29 mouse cellular contexts compared by ENCODE assay signal in the genomic region with DNA sequence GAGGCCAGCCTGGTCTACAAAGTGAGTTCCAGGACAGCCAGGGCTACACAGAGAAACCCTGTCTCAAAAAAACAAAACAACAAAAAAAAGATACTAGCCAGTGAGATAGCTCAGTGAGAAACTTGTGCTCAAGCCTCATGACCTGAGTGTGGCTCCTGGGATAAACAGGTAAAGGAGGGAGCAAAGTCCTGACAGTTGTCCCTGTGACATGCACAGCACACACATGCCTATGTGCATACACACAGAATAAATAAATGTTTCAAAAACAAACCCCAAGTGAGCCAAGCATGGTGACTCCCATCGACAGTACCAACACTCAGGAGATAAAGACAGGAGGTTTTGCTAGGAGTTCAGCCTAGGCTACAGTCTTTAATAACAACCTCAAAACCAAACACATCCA. TPM values are rescaled to one million over a fixed set of nuclear protein-coding genes. Genes with fewer than 3 reads are reported as not detected.
"Had no signal": no experiment of that assay in that cellular context is flagged by ENCODE, and none has a peak within 500 bp of the region (broad histone marks: within the 10 kb centered on the region; RNA-seq: fewer than 3 reads in every experiment).

No protein-coding gene starts in this region.

- ATAC-seq: forebrain, embryonic 13.5 days; forebrain, embryonic 14.5 days; forebrain, embryonic 15.5 days; forebrain, embryonic 16.5 days; forebrain, postnatal 0 days had no signal

- H3K9me3 ChIP-seq: embryonic facial prominence, embryonic 10.5 days; embryonic facial prominence, embryonic 12.5 days; embryonic facial prominence, embryonic 13.5 days; embryonic facial prominence, embryonic 15.5 days; forebrain, embryonic 10.5 days; forebrain, embryonic 12.5 days; forebrain, embryonic 13.5 days; forebrain, embryonic 15.5 days had no signal

- H3K9ac ChIP-seq: embryonic facial prominence, embryonic 12.5 days; embryonic facial prominence, embryonic 13.5 days; embryonic facial prominence, embryonic 15.5 days; forebrain, embryonic 12.5 days; forebrain, embryonic 13.5 days; forebrain, embryonic 15.5 days; forebrain, postnatal 0 days had no signal

- H3K4me1 ChIP-seq: embryonic facial prominence, embryonic 10.5 days; embryonic facial prominence, embryonic 12.5 days; embryonic facial prominence, embryonic 13.5 days; embryonic facial prominence, embryonic 15.5 days; forebrain, embryonic 10.5 days; forebrain, embryonic 13.5 days; forebrain, embryonic 15.5 days had no signal

- H3K4me3 ChIP-seq: embryonic facial prominence, embryonic 10.5 days; embryonic facial prominence, embryonic 12.5 days; embryonic facial prominence, embryonic 13.5 days; embryonic facial prominence, embryonic 15.5 days; erythroblast, embryonic 14.5 days; forebrain, embryonic 10.5 days; forebrain, embryonic 12.5 days; forebrain, embryonic 13.5 days; forebrain, embryonic 15.5 days; gastrocnemius, adult 2 months; heart, adult 2 months had no signal

- H3K27me3 ChIP-seq: embryonic facial prominence, embryonic 12.5 days; embryonic facial prominence, embryonic 13.5 days; embryonic facial prominence, embryonic 15.5 days; forebrain, embryonic 12.5 days; forebrain, embryonic 13.5 days; forebrain, embryonic 15.5 days had no signal

- DNase-seq: cerebellum, adult 2 months; cerebellum, adult 8-10 months; cerebellum, adult 9-10 months; cerebellum, adult 9-11 months; cerebellum, postnatal 10 days; cerebellum, postnatal 14 days; cerebellum, postnatal 25 days; cerebellum, postnatal 36 days; embryo, embryonic 11 days; forebrain, postnatal 0 days; gastrocnemius, adult 2 months; gastrocnemius, postnatal 10 days; gastrocnemius, postnatal 14 days; gastrocnemius, postnatal 25 days; gastrocnemius, postnatal 36 days; heart, adult 11 months; heart, adult 18-20 months; heart, adult 2 months had no signal

- H3K4me2 ChIP-seq: embryonic facial prominence, embryonic 12.5 days; embryonic facial prominence, embryonic 13.5 days; embryonic facial prominence, embryonic 15.5 days; forebrain, embryonic 12.5 days; forebrain, embryonic 13.5 days; forebrain, embryonic 15.5 days had no signal

- H3K27ac ChIP-seq: embryonic facial prominence, embryonic 10.5 days; embryonic facial prominence, embryonic 12.5 days; embryonic facial prominence, embryonic 13.5 days; embryonic facial prominence, embryonic 15.5 days; forebrain, embryonic 10.5 days; forebrain, embryonic 12.5 days; forebrain, embryonic 13.5 days; forebrain, embryonic 15.5 days; gastrocnemius, adult 2 months; heart, adult 2 months had no signal

RNA-seq across cellular contexts. Expression of a gene that starts 59.5 kb away (rescaled TPM):
- polyA plus RNA-seq: erythroblast, embryonic 14.5 days; forebrain, embryonic 12.5 days; forebrain, embryonic 13.5 days; forebrain, embryonic 14.5 days had no signal
